Mouse (Mus musculus) heart, adult 2 months (tissue): ENCODE data around the gene Prelid1.

Experiments
- EP300 ChIP-seq: fragments of 200-500 bp; IDR thresholded peaks from 2 replicates; pipeline ENCODE4 v1.6.1; 2011; ENCODE audit warnings: low read depth, low read length, control low read depth; ENCODE audit not compliant: insufficient read depth
- POLR2A ChIP-seq: fragments of 200-500 bp; IDR thresholded peaks from 2 replicates; pipeline ENCODE4 v1.6.1; 2011; ENCODE audit warnings: mild to moderate bottlenecking, low read depth, low read length, control low read depth; ENCODE audit not compliant: insufficient read depth

DNA sequence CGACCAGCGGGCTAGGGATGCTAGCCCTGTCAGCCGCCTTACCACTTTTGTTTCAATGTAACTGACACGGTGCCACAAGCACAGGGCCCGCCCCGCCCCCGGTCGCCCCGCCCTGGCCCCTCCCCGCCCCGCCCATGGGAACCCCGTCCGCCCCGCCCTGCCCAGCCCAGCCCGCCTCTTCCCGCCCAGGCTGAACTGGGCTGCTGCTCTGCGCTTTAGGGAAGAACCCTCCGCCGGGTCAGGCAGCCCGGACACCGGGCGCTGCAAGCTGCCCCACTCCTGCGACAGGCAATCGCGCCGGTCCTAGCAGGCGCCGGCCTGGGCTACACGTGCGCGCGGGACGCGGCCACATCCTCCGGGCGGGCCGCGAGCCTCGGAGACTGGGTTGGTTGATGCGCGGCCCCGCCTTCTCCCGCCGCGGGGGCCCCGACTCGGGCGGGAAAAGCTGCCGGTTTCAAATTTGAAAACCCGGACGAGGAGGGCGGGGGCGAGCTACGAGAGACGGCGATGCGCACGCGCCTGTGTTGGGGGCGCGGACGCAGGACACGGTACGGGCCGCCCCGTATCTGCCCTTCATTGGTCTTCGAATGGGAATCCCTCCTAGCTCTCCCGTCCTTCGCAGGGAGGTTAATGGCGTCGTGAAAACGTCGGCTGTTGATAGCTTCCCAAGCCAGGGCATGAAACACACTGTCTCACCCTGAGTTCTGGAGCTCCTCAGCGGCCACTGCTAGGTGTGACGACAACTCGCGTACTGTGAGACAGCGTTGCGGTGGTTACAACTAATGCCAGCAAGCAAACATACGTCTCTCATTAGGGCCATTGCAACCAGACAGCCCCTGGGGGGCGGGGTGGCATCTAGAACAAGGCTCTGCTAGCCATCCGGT is 9.6 kb downstream of the Prelid1 start, which contains the start of gene Mxd3:
- TF ChIP-seq POLR2A (no peak), EP300 (no peak)
